Mouse (Mus musculus): Measurements from ENCODE around the gene Ret.

The Ret gene

GRCm38 (mm10) chr6:118173975-118174328 lies 23.6 kb downstream of the Ret start:
- no peak for DNase-seq (ENCODE audit: low spot score)

- no peak for DNase-seq (ENCODE audit: low spot score)
Observed at GRCm38 (mm10) chr6:118173251-118173974, 24.1 kb downstream of the Ret start.

GRCm38 (mm10) chr6:118171386-118171785 lies 26.1 kb downstream of the Ret start:
- no peak for DNase-seq (ENCODE audit: low spot score)

GRCm38 (mm10) chr6:118168106-118168505 lies 29.4 kb downstream of the Ret start:
- DNase-seq (ENCODE audit: low spot score), result no peak

- DNase-seq (ENCODE audit: low spot score), result peak; percentile 12
Observed at GRCm38 (mm10) chr6:118167013-118167412, 30.5 kb downstream of the Ret start.

- DNase-seq (ENCODE audit: low spot score), result no peak
Observed at GRCm38 (mm10) chr6:118165516-118165915, 32.0 kb downstream of the Ret start.

- DNase-seq (ENCODE audit: low spot score), result no peak
Observed at GRCm38 (mm10) chr6:118164691-118165090, 32.8 kb downstream of the Ret start.

- no peak for DNase-seq (ENCODE audit: low spot score)
Observed at GRCm38 (mm10) chr6:118163086-118163485, 34.4 kb downstream of the Ret start.

- no peak for DNase-seq (ENCODE audit: low spot score)
Observed at GRCm38 (mm10) chr6:118162457-118163082, 34.9 kb downstream of the Ret start.

GRCm38 (mm10) chr6:118153091-118153490 lies 44.4 kb downstream of the Ret start:
- no peak for DNase-seq (ENCODE audit: low spot score)

GRCm38 (mm10) chr6:118150988-118151387 lies 46.5 kb downstream of the Ret start:
- no peak for DNase-seq (ENCODE audit: low spot score)

GRCm38 (mm10) chr6:118150538-118150937 lies 47.0 kb downstream of the Ret start:
- no peak for DNase-seq (ENCODE audit: low spot score)

- DNase-seq (ENCODE audit: low spot score), result no peak
Observed at GRCm38 (mm10) chr6:118150128-118150527, 47.4 kb downstream of the Ret start.

GRCm38 (mm10) chr6:118140961-118141360 lies 56.6 kb downstream of the Ret start:
- DNase-seq (ENCODE audit: low spot score), result no peak

- peak; percentile 95 for DNase-seq (ENCODE audit: low spot score)
Observed at GRCm38 (mm10) chr6:118138731-118139709, 58.5 kb downstream of the Ret start, which contains the start of gene Csgalnact2. TSS of gene Csgalnact2 (minus strand) at chr6:118139140.

- no peak for DNase-seq (ENCODE audit: low spot score)
Observed at GRCm38 (mm10) chr6:118137148-118137547, 60.4 kb downstream of the Ret start.

GRCm38 (mm10) chr6:118134461-118134860 lies 63.1 kb downstream of the Ret start:
- no peak for DNase-seq (ENCODE audit: low spot score)

GRCm38 (mm10) chr6:118130022-118130421 lies 67.5 kb downstream of the Ret start:
- no peak for DNase-seq (ENCODE audit: low spot score)

- no peak for DNase-seq (ENCODE audit: low spot score)
Observed at GRCm38 (mm10) chr6:118127827-118128487, 69.6 kb downstream of the Ret start.

- no peak for DNase-seq (ENCODE audit: low spot score)
Observed at GRCm38 (mm10) chr6:118127198-118127597, 70.3 kb downstream of the Ret start.

GRCm38 (mm10) chr6:118126577-118126976 lies 70.9 kb downstream of the Ret start:
- no peak for DNase-seq (ENCODE audit: low spot score)

- DNase-seq (ENCODE audit: low spot score), result no peak
Observed at GRCm38 (mm10) chr6:118122767-118123166, 74.8 kb downstream of the Ret start.

Data from spleen, adult 12 weeks (tissue).